Mouse (Mus musculus) yolk sac, embryonic 10.5 days (tissue): ENCODE data around the gene Cyp3a41a.
"Not testable (repeated sequence)": the region's sequence is repeated elsewhere in the genome, so short reads cannot be mapped to it uniquely, and the experiment has no call there.

Source experiments
- DNase-seq: peaks from one replicate; pipeline ENCODE4 v3.0.0-alpha.2; 2017; ENCODE audit warnings: low spot score

Cyp3a41a gene

GRCm38 (mm10) chr5:145720036-145720435, at the start of gene Cyp3a41a:
Gene Cyp3a41a (minus strand): TSS chr5:145720136.
- not testable (repeated sequence) for DNase-seq

GRCm38 (mm10) chr5:145737512-145737911, 17.6 kb upstream of the Cyp3a41a start:
- DNase-seq = not testable (repeated sequence)

GRCm38 (mm10) chr5:145714296-145714695, 5.6 kb downstream of the Cyp3a41a start:
- not testable (repeated sequence) for DNase-seq

GRCm38 (mm10) chr5:145707372-145707771, 12.6 kb downstream of the Cyp3a41a start:
- DNase-seq = not testable (repeated sequence)

GRCm38 (mm10) chr5:145662007-145662406, 57.9 kb downstream of the Cyp3a41a start:
- DNase-seq = no peak

- no peak for DNase-seq
Measured at GRCm38 (mm10) chr5:145647779-145648178, 72.2 kb downstream of the Cyp3a41a start.
